Mouse (Mus musculus) heart, postnatal 0 days (tissue): ENCODE data around the gene Raly.

Experiments
- CTCF ChIP-seq: IDR thresholded peaks from 2 replicates; pipeline ENCODE4 v1.5.1; 2016; ENCODE audit warnings: antibody characterized with exemption, control low read depth, low read depth
- EP300 ChIP-seq: IDR thresholded peaks from 2 replicates; pipeline ENCODE4 v1.6.1; 2016; ENCODE audit warnings: antibody characterized with exemption, low read depth

DNA sequence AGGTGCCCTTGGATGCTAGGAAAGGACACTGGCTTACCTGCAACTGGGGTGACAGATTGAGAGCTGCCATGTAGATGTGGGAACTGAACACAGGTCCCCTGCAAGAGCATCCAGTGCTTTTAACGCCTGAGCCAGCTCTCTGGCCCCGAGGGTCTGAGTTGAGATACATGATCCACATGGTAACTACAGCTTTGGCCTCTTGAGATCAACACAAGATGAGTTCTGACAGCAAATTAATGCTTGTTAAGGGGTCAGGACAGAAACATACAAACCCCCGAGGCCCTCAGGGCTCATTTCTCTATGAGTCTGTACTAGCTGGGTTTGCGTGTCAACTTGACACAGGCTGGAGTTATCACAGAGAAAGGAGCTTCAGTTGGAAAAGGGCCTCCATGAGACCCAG, 47.0 kb upstream of the Raly start:
- TF ChIP-seq CTCF (no peak), EP300 (no peak)
